Mouse (Mus musculus) bone marrow, adult 2 months (tissue): ENCODE data around the gene Jaml. TPM values are rescaled to one million over a fixed set of nuclear protein-coding genes. Genes with fewer than 3 reads are reported as not detected.
"Not testable (repeated sequence)": the region's sequence is repeated elsewhere in the genome, so short reads cannot be mapped to it uniquely, and the experiment has no call there.

Experiments used
- H3K27ac ChIP-seq: fragments of 200-500 bp; 2 replicates; pipeline ENCODE4 v1.5.1; 2012; ENCODE audit warnings: low read depth, mild to moderate bottlenecking, control low read depth, inconsistent platforms, low read length; ENCODE audit not compliant: control insufficient read depth, poor library complexity, insufficient read depth
- H3K4me1 ChIP-seq: fragments of 200-500 bp; 2 replicates; pipeline ENCODE4 v1.6.1; 2011; ENCODE audit warnings: low read length; ENCODE audit not compliant: control insufficient read depth, insufficient read depth
- H3K4me3 ChIP-seq: fragments of 200-500 bp; replicated peaks from 2 replicates; pipeline ENCODE3; 2011; ENCODE audit warnings: mild to moderate bottlenecking, low read depth, low read length, control low read depth; ENCODE audit not compliant: control insufficient read depth
- CTCF ChIP-seq: fragments of 200-500 bp; IDR thresholded peaks from 2 replicates; pipeline ENCODE4 v1.5.1; 2011; ENCODE audit warnings: low read length, control low read depth; ENCODE audit not compliant: control insufficient read depth, insufficient read depth
- POLR2A ChIP-seq: fragments of 200-500 bp; IDR thresholded peaks from 2 replicates; pipeline ENCODE4 v1.6.1; 2011; ENCODE audit warnings: low read depth, mild to moderate bottlenecking, control low read depth, low read length, borderline replicate concordance; ENCODE audit not compliant: control insufficient read depth
- WGBS: fragments of 180-500 bp; shearing (Covaris S2); methylation state at CpG from one replicate; pipeline ENCODE4 v1.1.7; 2018; 5-methylcytosine and 5-hydroxymethylcytosine counted together
- polyA plus RNA-seq: library from polyadenylated mRNA; stranded (reverse); fragments of >200 nt; gene quantifications from 2 replicates; pipeline ENCODE4 v1.2.4, GENCODE M21; 2011; ENCODE audit warnings: low replicate concordance; ENCODE audit not compliant: missing spikeins, insufficient read depth, insufficient read length

The Jaml gene
- polyA plus RNA-seq, result 7.6 and 25.9 TPM in 2 replicates

DNA sequence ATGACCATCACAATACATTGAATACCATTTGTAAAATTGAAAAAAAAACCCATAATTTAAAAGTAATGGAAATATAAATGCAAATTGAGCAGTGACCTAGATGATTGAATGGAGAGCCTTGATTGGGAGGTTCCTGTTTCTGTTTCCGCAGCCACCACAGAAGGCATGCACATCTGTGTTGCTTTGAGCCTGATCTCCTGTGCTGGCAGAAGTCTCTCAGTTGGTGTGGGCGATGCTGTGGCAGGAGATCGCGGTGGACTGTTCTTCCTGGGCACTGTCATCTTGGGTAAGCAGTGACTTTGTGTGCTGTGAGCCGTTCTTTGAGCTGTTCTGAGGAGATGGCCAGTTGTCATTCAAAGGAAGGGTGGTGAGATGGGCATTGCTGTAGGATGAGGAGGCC lies at the start of gene Jaml:
Jaml (plus strand) TSS at position 173 of the 400 bp plus-strand sequence.
- Histone ChIP-seq H3K4me3 (peak within 1 kb of the TSS; percentile 61), H3K27ac (peak within 1 kb of the TSS; percentile 64; the same call in 1 of the 2 replicates), H3K4me1 (peaks cover 10% of the 10 kb centered on the region)
- TF ChIP-seq CTCF, result no peak
- no peak for TF ChIP-seq POLR2A
- 0% methylated on average over 5 of the region's 5 CpGs for WGBS

- Histone ChIP-seq H3K4me1 (no peaks in the 10 kb centered on the region), H3K27ac (no peak overlapping the region), H3K4me3 (no peak overlapping the region)
- 40% methylated on average over 6 of the region's 6 CpGs for WGBS
- TF ChIP-seq CTCF, result no peak
- TF ChIP-seq POLR2A, result no peak
Measured at GRCm38 (mm10) chr9:45030341-45030740, 48.6 kb upstream of the Jaml start.

GRCm38 (mm10) chr9:45032261-45032660 lies 46.7 kb upstream of the Jaml start:
- TF ChIP-seq POLR2A, result no peak
- TF ChIP-seq CTCF, result no peak
- H3K27ac ChIP-seq, result no peak overlapping the region
- 75% methylated on average over 2 of the region's 2 CpGs for WGBS

GRCm38 (mm10) chr9:45034526-45034925 lies 44.5 kb upstream of the Jaml start:
- no peaks in the 10 kb centered on the region for H3K4me1 ChIP-seq
- 76% methylated on average over 3 of the region's 3 CpGs for WGBS
- TF ChIP-seq POLR2A (no peak), CTCF (no peak)
- H3K4me3 ChIP-seq, result no peak overlapping the region
- H3K27ac ChIP-seq, result no peak overlapping the region

More at GRCm38 (mm10) chr9:45032261-45032660, 46.7 kb upstream of the Jaml start:
- Histone ChIP-seq H3K4me1 (no peaks in the 10 kb centered on the region), H3K4me3 (no peak overlapping the region)

GRCm38 (mm10) chr9:45037803-45038202 lies 41.2 kb upstream of the Jaml start:
- WGBS, result 29% methylated on average over 1 of the region's 1 CpGs
- H3K27ac ChIP-seq, H3K4me1 ChIP-seq, H3K4me3 ChIP-seq: not testable (repeated sequence)

GRCm38 (mm10) chr9:45039499-45039898 lies 39.5 kb upstream of the Jaml start, which contains the start of gene Mpzl2:
Gene Mpzl2 (plus strand): TSS chr9:45039799.
- WGBS, result 55% methylated on average over 5 of the region's 5 CpGs
- TF ChIP-seq POLR2A, result no peak
- no peak for TF ChIP-seq CTCF
- Histone ChIP-seq H3K4me3 (no peak within 1 kb of the TSS), H3K4me1 (no peaks in the 10 kb centered on the region), H3K27ac (no peak within 1 kb of the TSS)

DNA sequence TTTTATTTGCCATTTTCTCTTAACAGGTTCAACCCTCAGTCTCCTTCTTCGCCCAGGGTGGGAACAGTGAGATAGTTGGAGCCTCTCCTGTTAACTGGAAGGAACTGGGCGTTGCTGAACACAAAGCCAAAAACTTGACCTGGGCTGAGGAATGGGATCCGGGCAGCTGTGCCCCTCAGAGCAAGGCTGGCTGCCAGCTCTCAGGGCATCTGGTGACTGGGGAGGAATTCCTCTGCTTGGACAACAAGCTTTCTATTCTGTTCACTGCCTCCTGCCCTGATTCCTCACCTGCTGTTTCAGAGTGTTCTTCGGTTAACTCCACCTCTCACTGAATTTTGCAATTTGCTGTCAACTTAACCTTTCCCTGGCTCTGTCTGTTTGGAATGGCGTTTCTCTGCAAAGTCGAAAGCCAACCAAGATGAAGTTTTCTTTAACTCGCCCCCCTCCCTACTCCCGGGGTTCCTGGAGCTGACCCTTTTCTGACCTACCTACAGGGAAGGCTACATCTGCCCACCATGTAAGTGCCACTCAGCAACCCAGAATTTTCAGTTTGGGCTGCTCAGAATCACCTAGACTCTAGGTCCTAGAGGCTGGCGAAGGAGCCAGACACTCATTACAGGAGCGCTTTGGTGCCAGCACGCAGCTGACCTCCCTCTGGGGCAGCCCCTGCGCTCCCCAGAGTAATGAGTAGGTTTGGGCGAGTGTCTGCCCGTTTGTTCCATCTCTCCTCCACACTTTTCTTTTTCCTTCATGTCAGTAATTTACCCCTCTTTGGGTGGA lies 38.7 kb upstream of the Jaml start:
- H3K27ac ChIP-seq, result no peak overlapping the region
- no peak overlapping the region for H3K4me3 ChIP-seq
- WGBS, result 22% methylated on average over 14 of the region's 14 CpGs
- no peak for TF ChIP-seq CTCF
- TF ChIP-seq POLR2A, result no peak
- H3K4me1 ChIP-seq, result no peaks in the 10 kb centered on the region

DNA sequence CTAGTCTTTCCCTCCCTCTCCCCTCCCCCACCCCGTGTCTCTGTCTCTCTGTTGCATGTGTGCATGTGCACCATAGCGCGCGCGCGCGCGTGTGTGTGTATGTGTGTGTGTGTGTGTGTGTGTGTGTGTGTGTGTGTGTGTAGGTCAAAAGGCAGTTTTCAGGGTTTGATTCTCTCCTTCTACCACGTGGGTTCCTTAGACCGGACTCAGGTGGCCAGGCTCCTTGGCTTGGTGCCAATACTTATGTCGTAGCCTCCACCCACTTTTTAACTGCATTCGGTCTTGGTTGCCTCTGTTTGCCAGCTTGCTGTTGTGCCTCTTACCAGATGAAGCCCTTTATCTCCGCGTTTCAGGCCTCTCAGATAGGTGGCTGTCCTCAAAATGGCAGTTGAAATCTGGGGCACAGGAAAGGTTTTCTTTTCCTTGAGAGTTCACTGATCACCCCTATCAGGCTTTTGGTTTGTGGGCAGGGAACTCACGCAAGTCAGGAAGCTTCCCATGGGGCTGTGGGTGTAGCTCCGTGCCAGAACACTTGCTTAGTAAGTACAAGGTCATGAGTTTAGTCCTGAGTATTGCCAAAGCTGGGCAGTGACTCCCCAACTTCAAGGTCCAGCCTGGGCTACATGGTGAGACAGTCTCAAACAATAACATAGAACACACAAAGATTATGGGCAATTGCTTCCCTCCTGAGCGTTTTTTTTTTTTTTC lies 37.7 kb upstream of the Jaml start:
- no peak for TF ChIP-seq CTCF
- TF ChIP-seq POLR2A, result no peak
- no peak overlapping the region for H3K4me3 ChIP-seq

More for the DNA sequence above, 37.7 kb upstream of the Jaml start:
- Histone ChIP-seq H3K27ac (no peak overlapping the region), H3K4me1 (no peaks in the 10 kb centered on the region)
- WGBS, result 26% methylated on average over 17 of the region's 17 CpGs
